Mouse (Mus musculus): ENCODE data around the gene H2-Aa.

The H2-Aa gene

GRCm38 (mm10) chr17:34263068-34263467 lies 24.6 kb downstream of the H2-Aa start:
- peak; percentile 81 for DNase-seq (ENCODE audit: low spot score)

DNA sequence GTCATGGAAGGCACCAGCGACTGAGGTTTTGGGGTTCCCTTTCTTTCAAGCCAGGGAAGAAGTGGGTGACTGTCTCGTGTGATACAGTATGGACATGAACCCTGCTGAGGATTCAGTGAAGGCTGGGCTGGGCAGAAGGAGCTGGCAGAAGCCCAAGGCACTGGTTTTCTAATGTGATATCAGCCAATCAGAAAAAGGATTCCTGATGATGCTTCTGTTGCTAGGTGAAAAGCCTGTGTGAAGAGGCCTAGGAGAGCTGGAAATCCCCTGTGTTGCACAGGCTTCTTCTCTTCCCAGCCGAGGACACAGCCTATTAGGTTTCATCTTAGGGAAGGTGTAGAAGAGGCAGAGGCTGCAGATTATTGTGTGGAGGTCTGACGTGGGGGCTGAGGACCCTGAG lies 26.1 kb downstream of the H2-Aa start:
- peak; percentile 86 for DNase-seq (ENCODE audit: low spot score)

DNA sequence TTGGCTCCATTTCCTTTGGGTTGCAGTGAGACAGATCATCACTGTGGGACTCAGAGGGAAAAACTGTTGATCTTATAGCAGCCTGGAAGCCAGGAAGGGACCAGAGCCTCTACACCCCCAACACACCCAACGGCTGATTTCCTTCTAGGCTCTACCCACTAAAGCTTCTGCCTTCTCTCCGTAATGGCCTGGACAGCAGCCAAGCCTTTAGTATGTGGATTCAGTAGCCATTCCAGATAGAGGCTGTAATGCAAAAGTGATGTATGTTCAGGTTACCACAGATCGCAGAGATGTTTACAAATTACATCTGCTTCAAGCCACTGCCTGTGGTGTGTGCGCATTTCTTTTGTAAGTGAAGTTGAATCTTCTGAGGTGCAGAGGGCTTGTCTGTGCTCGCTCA lies 27.1 kb downstream of the H2-Aa start:
- DNase-seq (ENCODE audit: low spot score): no peak

- DNase-seq (ENCODE audit: low spot score): peak; percentile 87
These were observed 29.8 kb downstream of the H2-Aa start, which contains the start of gene H2-Ab1 for GRCm38 (mm10) chr17:34257594-34258375. Gene H2-Ab1 (plus strand): TSS chr17:34257689.

DNA sequence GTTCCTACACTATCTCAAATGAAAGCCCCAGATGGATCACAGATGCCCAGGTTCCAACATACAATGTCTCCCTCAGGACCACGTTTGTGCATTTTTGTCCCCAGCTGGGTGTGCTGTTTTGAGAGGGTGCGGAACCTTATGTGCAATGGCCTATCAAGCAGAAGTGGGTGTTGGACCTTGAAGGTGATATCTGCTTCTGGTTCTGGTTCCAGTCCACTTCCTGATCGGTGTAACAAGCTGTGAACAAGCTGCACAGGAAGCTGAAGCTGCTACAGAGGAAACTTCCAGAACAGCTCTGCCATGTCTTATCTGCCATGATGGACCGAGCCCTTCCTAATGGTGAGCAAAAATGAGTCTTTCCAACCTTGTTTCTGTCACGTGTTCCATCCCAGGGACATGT lies 31.1 kb downstream of the H2-Aa start:
- no peak for DNase-seq (ENCODE audit: low spot score)

- DNase-seq (ENCODE audit: low spot score): no peak
These were observed 36.0 kb downstream of the H2-Aa start for GRCm38 (mm10) chr17:34251666-34252065.

DNA sequence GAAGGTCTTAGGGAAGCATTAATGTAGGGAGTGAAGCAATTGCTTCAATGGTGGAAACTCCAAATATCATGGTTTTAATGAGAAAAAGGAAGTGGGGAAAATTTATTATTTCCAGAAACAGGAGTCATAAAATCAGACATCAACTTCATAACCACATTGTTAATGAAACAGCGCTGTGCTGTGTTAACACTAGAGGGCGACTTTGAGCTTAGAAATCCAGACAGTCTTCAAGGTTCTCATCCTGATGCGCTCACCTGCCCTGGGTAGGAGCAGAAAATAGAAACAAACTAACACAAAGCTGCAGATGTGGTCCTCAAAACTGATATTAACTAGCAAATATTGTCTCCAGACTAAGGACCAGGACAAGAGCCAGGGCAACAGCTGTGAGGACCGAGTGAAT lies 37.7 kb downstream of the H2-Aa start:
- peak; percentile 54 for DNase-seq (ENCODE audit: low spot score)

GRCm38 (mm10) chr17:34249361-34249760 lies 38.3 kb downstream of the H2-Aa start:
- no peak for DNase-seq (ENCODE audit: low spot score)

GRCm38 (mm10) chr17:34248764-34249163 lies 38.9 kb downstream of the H2-Aa start:
- no peak for DNase-seq (ENCODE audit: low spot score)

- DNase-seq (ENCODE audit: low spot score): no peak
These were observed 40.6 kb downstream of the H2-Aa start for GRCm38 (mm10) chr17:34247047-34247446.

DNA sequence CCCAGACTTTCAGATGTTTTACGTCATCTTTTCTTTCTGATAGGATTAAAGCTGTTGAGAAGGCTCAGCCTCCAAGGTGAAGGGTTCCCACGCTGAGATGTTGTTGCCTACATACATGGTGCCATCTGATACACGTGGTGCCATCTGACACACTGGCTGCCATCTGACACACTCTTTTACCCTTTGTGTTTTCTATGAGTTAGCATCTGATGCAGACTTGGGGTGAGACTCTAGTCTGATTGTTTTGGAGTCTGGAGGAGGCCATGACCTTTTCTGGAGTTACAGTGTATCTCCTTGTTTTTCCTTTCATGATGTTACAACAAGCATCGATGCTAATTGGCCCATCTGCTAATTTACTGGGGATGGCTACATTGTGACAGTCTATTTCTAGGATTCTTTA lies 43.0 kb downstream of the H2-Aa start:
- no peak for DNase-seq (ENCODE audit: low spot score)

GRCm38 (mm10) chr17:34240916-34241315 lies 46.7 kb downstream of the H2-Aa start:
- no peak for DNase-seq (ENCODE audit: low spot score)

GRCm38 (mm10) chr17:34240366-34240765 lies 47.3 kb downstream of the H2-Aa start:
- no peak for DNase-seq (ENCODE audit: low spot score)

DNA sequence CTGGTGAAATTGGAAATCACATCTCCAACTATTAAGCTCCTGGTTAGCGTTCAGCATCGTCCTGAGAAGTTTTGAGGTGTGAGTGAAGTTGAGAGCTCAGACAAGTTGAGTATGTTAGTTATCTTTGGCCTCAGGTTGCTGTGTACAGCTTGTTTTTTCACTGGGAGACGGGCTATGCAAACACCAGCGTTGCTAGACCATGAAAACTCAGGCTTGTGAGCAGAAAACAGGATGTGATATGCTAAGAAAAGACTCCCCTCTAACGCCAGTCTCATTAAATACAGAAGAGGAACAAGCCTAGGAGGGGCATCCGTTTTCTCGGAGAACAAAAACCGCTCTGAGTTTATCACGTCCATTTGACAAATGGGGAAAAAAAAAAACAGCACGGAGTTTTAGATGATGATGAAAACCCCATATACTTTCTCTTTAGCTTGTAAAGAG lies 48.0 kb downstream of the H2-Aa start:
- no peak for DNase-seq (ENCODE audit: low spot score)

GRCm38 (mm10) chr17:34238706-34239105 lies 48.9 kb downstream of the H2-Aa start, which contains the start of gene H2-Ob:
Gene H2-Ob (plus strand): TSS chr17:34238903.
- peak; percentile 70 for DNase-seq (ENCODE audit: low spot score)

- no peak for DNase-seq (ENCODE audit: low spot score)
These were observed 49.9 kb downstream of the H2-Aa start for GRCm38 (mm10) chr17:34237741-34238140.

- DNase-seq (ENCODE audit: low spot score): no peak
These were observed 50.9 kb downstream of the H2-Aa start for GRCm38 (mm10) chr17:34236691-34237090.

DNA sequence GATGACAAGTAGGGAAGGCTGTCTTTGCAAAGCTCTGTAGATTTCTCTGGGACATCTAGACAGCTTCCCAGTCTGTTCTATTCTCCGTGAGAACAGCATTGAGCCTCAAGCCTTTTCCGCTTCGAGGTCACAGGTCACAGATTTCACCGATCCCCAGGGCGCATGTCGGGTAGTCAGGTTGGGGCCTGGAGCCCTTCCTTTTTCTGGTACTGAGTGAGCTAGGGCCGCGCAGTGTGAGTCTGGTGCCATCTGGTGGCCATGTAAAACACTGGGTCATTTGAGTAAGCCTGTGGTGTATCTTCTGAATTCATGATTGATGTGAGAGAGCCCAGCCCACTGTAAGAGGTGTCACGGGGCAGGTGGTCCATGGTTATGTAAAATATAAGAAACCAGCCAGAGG lies 52.7 kb downstream of the H2-Aa start:
- peak; percentile 83 for DNase-seq (ENCODE audit: low spot score)
